Mouse (Mus musculus): ENCODE measurements around the gene Rbm20. TPM values are rescaled to one million over a fixed set of nuclear protein-coding genes. Genes with fewer than 3 reads are reported as not detected.

Gene Rbm20
- total RNA-seq, 1 experiment: 2.5 TPM

- Histone ChIP-seq H3K9me3 (ENCODE audit: control insufficient read depth, insufficient read depth, low read depth, low read length) (no peaks in the 10 kb centered on the region), H3K4me3 (ENCODE audit: insufficient read depth in 1 of 2, low read depth in 1 of 2, low read length in 2 of 2, poor library complexity in 1 of 2, severe bottlenecking in 1 of 2) (no peak overlapping the region), H3K9ac (ENCODE audit: insufficient read depth, low read depth, low read length, poor library complexity, severe bottlenecking) (no peak overlapping the region), H3K36me3 (ENCODE audit: control insufficient read depth, insufficient read depth, low read length, poor library complexity, severe bottlenecking) (no peaks in the 10 kb centered on the region), H3K27ac (ENCODE audit: insufficient read depth, low read depth, low read length, poor library complexity, severe bottlenecking) (no peak overlapping the region), H3K4me1 (ENCODE audit: control insufficient read depth in 2 of 2, insufficient read depth in 2 of 2, low read length in 2 of 2, poor library complexity in 1 of 2) (no peaks in the 10 kb centered on the region; a peak in 1 of 4 replicates)
- TF ChIP-seq ZNF384 (IDR thresholded peaks at IDR 0.05; ENCODE audit: low read depth, low read length) (no peak), CHD2 (IDR thresholded peaks at IDR 0.05; ENCODE audit: low read depth, low read length) (no peak), MAFK (IDR thresholded peaks at IDR 0.05; ENCODE audit: insufficient read depth, low read depth, low read length) (no peak), ZC3H11A (IDR thresholded peaks at IDR 0.05; ENCODE audit: borderline replicate concordance, low read depth, low read length) (no peak), HCFC1 (IDR thresholded peaks at IDR 0.05; ENCODE audit: borderline replicate concordance, insufficient read depth, low read length) (no peak)
- no peak for DNase-seq (ENCODE audit: low read depth, low spot score)
- in situ Hi-C loops (cut with MboI; ENCODE audit: low sequenced_read_pairs in 2 of 2, unreplicated experiment in 2 of 2): no loop called here
These were observed 118.9 kb downstream of the Rbm20 start for GRCm38 (mm10) chr19:53796020-53796419.

- DNase-seq (ENCODE audit: low read depth, low spot score): no peak
- Histone ChIP-seq H3K4me1 (ENCODE audit: control insufficient read depth in 2 of 2, insufficient read depth in 2 of 2, low read length in 2 of 2, poor library complexity in 1 of 2) (no peaks in the 10 kb centered on the region; a peak in 1 of 4 replicates), H3K4me3 (ENCODE audit: insufficient read depth in 1 of 2, low read depth in 1 of 2, low read length in 2 of 2, poor library complexity in 1 of 2, severe bottlenecking in 1 of 2) (no peak overlapping the region), H3K9ac (ENCODE audit: insufficient read depth, low read depth, low read length, poor library complexity, severe bottlenecking) (no peak overlapping the region), H3K27ac (ENCODE audit: insufficient read depth, low read depth, low read length, poor library complexity, severe bottlenecking) (no peak overlapping the region), H3K9me3 (ENCODE audit: control insufficient read depth, insufficient read depth, low read depth, low read length) (no peaks in the 10 kb centered on the region), H3K36me3 (ENCODE audit: control insufficient read depth, insufficient read depth, low read length, poor library complexity, severe bottlenecking) (no peaks in the 10 kb centered on the region)
- in situ Hi-C loops (cut with MboI; ENCODE audit: low sequenced_read_pairs in 2 of 2, unreplicated experiment in 2 of 2): no loop called here
- TF ChIP-seq HCFC1 (IDR thresholded peaks at IDR 0.05; ENCODE audit: borderline replicate concordance, insufficient read depth, low read length): no peak
- no peak for TF ChIP-seq MAFK (IDR thresholded peaks at IDR 0.05; ENCODE audit: insufficient read depth, low read depth, low read length)
- no peak for TF ChIP-seq CHD2 (IDR thresholded peaks at IDR 0.05; ENCODE audit: low read depth, low read length)
- no peak for TF ChIP-seq ZNF384 (IDR thresholded peaks at IDR 0.05; ENCODE audit: low read depth, low read length)
- TF ChIP-seq ZC3H11A (IDR thresholded peaks at IDR 0.05; ENCODE audit: borderline replicate concordance, low read depth, low read length): no peak
These were observed 120.7 kb downstream of the Rbm20 start for GRCm38 (mm10) chr19:53797770-53798169.

- Histone ChIP-seq H3K27ac (ENCODE audit: insufficient read depth, low read depth, low read length, poor library complexity, severe bottlenecking) (no peak overlapping the region), H3K4me3 (ENCODE audit: insufficient read depth in 1 of 2, low read depth in 1 of 2, low read length in 2 of 2, poor library complexity in 1 of 2, severe bottlenecking in 1 of 2) (no peak overlapping the region), H3K36me3 (ENCODE audit: control insufficient read depth, insufficient read depth, low read length, poor library complexity, severe bottlenecking) (no peaks in the 10 kb centered on the region), H3K4me1 (ENCODE audit: control insufficient read depth in 2 of 2, insufficient read depth in 2 of 2, low read length in 2 of 2, poor library complexity in 1 of 2) (no peaks in the 10 kb centered on the region), H3K9ac (ENCODE audit: insufficient read depth, low read depth, low read length, poor library complexity, severe bottlenecking) (no peak overlapping the region), H3K9me3 (ENCODE audit: control insufficient read depth, insufficient read depth, low read depth, low read length) (no peaks in the 10 kb centered on the region)
- TF ChIP-seq ZNF384 (IDR thresholded peaks at IDR 0.05; ENCODE audit: low read depth, low read length) (no peak), HCFC1 (IDR thresholded peaks at IDR 0.05; ENCODE audit: borderline replicate concordance, insufficient read depth, low read length) (no peak), MAFK (IDR thresholded peaks at IDR 0.05; ENCODE audit: insufficient read depth, low read depth, low read length) (no peak), CHD2 (IDR thresholded peaks at IDR 0.05; ENCODE audit: low read depth, low read length) (no peak), ZC3H11A (IDR thresholded peaks at IDR 0.05; ENCODE audit: borderline replicate concordance, low read depth, low read length) (no peak)
- in situ Hi-C loops (cut with MboI; ENCODE audit: low sequenced_read_pairs in 2 of 2, unreplicated experiment in 2 of 2): no loop called here
- DNase-seq (ENCODE audit: low read depth, low spot score): no peak
These were observed 122.8 kb downstream of the Rbm20 start for GRCm38 (mm10) chr19:53799885-53800284.

GRCm38 (mm10) chr19:53800365-53800999 lies 123.4 kb downstream of the Rbm20 start:
- Histone ChIP-seq H3K27ac (ENCODE audit: insufficient read depth, low read depth, low read length, poor library complexity, severe bottlenecking) (no peak overlapping the region), H3K36me3 (ENCODE audit: control insufficient read depth, insufficient read depth, low read length, poor library complexity, severe bottlenecking) (no peaks in the 10 kb centered on the region), H3K4me1 (ENCODE audit: control insufficient read depth in 2 of 2, insufficient read depth in 2 of 2, low read length in 2 of 2, poor library complexity in 1 of 2) (no peaks in the 10 kb centered on the region), H3K4me3 (ENCODE audit: insufficient read depth in 1 of 2, low read depth in 1 of 2, low read length in 2 of 2, poor library complexity in 1 of 2, severe bottlenecking in 1 of 2) (no peak overlapping the region), H3K9me3 (ENCODE audit: control insufficient read depth, insufficient read depth, low read depth, low read length) (no peaks in the 10 kb centered on the region), H3K9ac (ENCODE audit: insufficient read depth, low read depth, low read length, poor library complexity, severe bottlenecking) (no peak overlapping the region)
- no peak for DNase-seq (ENCODE audit: low read depth, low spot score)
- in situ Hi-C loops (cut with MboI; ENCODE audit: low sequenced_read_pairs in 2 of 2, unreplicated experiment in 2 of 2): no loop called here
- TF ChIP-seq ZC3H11A (IDR thresholded peaks at IDR 0.05; ENCODE audit: borderline replicate concordance, low read depth, low read length) (no peak), CHD2 (IDR thresholded peaks at IDR 0.05; ENCODE audit: low read depth, low read length) (no peak), HCFC1 (IDR thresholded peaks at IDR 0.05; ENCODE audit: borderline replicate concordance, insufficient read depth, low read length) (no peak), ZNF384 (IDR thresholded peaks at IDR 0.05; ENCODE audit: low read depth, low read length) (no peak), MAFK (IDR thresholded peaks at IDR 0.05; ENCODE audit: insufficient read depth, low read depth, low read length) (no peak)
